Mouse (Mus musculus): ENCODE measurements around the gene R3hdm4. TPM values are rescaled to one million over a fixed set of nuclear protein-coding genes. Genes with fewer than 3 reads are reported as not detected.
"Not testable (repeated sequence)": the region's sequence is repeated elsewhere in the genome, so short reads cannot be mapped to it uniquely, and the experiment has no call there.

R3hdm4 gene
- polyA plus RNA-seq, 1 experiment from 2014 or later = 170 TPM

DNA sequence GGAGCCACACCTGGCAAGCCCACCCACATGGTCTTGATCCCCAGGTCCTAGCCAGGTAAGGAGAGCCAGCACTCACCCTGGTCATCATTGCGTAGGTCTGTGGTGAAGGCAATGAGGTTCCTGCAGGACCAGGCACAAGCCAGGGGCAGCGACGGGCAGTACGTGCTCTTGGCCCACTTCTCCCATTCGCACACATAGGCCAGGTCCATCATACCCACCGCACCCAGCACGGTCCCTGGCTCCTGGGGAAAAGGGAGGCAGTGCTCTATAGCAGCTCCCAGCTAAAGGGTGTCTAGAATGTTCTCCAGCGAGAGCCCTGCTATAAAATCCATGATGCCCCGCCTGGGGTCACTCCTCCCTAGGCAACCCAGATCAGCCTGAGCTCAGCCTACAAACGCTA is 13.6 kb downstream of the R3hdm4 start:
- Histone ChIP-seq H3K4me3 (ENCODE audit: low read length) (0 out of 2 replicates have a peak overlapping the region, but pooled peaks have one; percentile 86), H3K9me3 (ENCODE audit: low read length) (no peaks in the 10 kb centered on the region), H3K4me1 (ENCODE audit: insufficient read depth, low read length) (0 out of 2 replicates have a peak, but pooled peaks cover 12% of the 10 kb centered on the region), H3K27me3 (ENCODE audit: insufficient read depth, low read length) (no peaks in the 10 kb centered on the region), H3K36me3 (ENCODE audit: insufficient read depth, low read length) (peaks cover 53% of the 10 kb centered on the region), H3K27ac (ENCODE audit: low read length) (no peak overlapping the region), H3K4me2 (replicated peaks; ENCODE audit: low read depth, low read length) (no peak overlapping the region), H3K9ac (replicated peaks; ENCODE audit: low read length) (no peak overlapping the region)
- WGBS = 86% methylated on average over 10 of the region's 10 CpGs
- ATAC-seq (ENCODE audit: low FRiP score, low TSS enrichment) = no peak

DNA sequence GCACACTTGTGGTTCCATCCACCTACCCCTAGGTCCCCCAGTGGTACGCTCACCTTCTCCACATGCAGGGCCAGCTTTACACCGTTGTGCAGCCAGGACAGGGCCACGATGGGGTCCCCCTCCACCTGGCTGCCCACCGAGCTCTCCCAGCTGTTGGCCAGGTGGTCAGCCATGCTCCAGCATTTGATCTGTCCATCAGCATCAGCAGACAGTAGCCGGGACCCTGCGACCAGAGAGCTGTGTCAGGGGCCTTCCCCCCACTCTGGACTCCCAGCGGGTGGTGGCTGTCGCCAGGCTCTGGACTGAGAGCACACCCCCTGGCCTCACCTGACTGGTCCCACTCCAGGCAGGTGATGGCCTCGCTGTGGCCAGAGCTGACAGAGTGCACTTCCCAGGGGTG is 14.3 kb downstream of the R3hdm4 start:
- Histone ChIP-seq H3K4me1 (ENCODE audit: insufficient read depth, low read length) (0 out of 2 replicates have a peak, but pooled peaks cover 12% of the 10 kb centered on the region), H3K27ac (ENCODE audit: low read length) (no peak overlapping the region), H3K27me3 (ENCODE audit: insufficient read depth, low read length) (no peaks in the 10 kb centered on the region), H3K9ac (replicated peaks; ENCODE audit: low read length) (no peak overlapping the region), H3K36me3 (ENCODE audit: insufficient read depth, low read length) (peaks cover 56% of the 10 kb centered on the region), H3K4me3 (ENCODE audit: low read length) (no peak overlapping the region), H3K9me3 (ENCODE audit: low read length) (no peaks in the 10 kb centered on the region), H3K4me2 (replicated peaks; ENCODE audit: low read depth, low read length) (no peak overlapping the region)
- no peak for ATAC-seq (ENCODE audit: low FRiP score, low TSS enrichment)
- 88% methylated on average over 9 of the region's 9 CpGs for WGBS

DNA sequence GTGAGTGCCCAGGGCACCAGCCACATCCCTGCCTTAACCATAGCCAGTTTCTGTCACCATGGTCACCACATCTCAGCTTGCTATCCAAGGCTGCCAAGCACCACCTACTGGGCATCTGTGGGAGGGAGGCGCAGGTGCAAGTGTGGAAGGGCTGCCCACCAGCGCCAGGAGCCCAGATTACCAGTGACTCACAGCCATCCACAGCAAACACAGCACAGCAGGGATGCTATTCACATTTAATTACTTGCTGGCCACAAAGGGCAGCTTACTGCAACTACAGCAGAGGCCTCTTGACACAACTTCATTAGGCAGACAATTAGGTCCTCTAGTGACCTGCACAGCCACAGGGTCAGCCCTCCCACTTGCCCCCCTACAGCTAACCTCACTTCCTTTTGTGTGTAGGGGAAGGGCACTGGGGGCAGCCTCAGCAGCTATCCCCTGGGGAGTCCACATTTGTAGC is 20.0 kb downstream of the R3hdm4 start:
- H3K36me3 ChIP-seq (ENCODE audit: insufficient read depth, low read length) = peaks cover 69% of the 10 kb centered on the region

DNA sequence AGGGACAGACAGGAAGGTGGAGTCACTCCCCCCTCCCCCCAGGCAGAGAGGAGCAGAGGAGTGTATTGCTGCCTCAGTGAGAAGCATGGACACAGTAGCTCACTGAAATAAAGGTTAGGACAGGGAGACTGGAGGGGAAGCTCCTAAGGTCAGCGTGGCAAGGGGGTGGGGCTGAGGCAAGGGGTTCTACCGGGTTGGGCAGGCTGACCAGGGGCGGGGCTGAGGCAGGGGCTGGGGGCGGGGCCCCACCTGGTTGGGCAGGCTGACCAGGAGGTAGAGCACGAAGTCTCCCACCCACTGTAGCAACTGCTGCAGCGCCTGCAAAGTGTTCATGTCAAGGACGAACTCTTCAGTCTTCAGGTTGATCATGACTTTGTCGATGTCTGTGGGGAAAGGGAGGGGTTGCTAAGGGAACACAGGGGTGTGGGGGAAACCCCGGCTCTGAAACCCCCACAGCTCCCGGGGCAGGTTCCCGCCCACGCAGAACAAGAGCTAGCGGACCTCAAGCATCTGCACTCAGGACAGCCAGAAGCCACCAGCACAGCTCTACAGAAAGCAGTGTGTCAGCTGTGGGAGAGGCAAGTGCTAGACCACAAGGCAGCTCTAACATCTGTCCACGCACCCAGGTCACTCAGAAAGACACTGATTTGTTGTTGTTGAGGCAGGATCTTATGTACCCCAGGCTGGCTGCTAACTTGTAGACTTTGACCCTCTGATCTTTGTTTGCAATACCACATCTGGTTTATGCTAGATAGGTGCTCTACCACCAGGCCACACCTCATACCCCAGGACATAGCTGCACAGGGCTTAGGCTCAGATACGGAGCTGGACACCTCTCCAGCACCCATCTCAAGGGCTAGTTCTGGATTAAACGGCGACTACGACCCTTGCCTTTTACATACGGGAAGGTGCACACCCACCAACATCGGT is 23.4 kb downstream of the R3hdm4 start:
- peaks cover 7% of the 10 kb centered on the region; the same call in 1 of the 2 replicates for H3K4me1 ChIP-seq (ENCODE audit: insufficient read depth, low read length)
- 0 out of 2 replicates have a peak overlapping the region, but pooled peaks have one; percentile 16 for H3K9ac ChIP-seq (replicated peaks; ENCODE audit: low read length)
- ATAC-seq (ENCODE audit: low FRiP score, low TSS enrichment) = 0 out of 2 replicates have a peak, but pooled peaks have one; percentile 19
- H3K4me2 ChIP-seq (replicated peaks; ENCODE audit: low read depth, low read length) = no peak overlapping the region
- H3K36me3 ChIP-seq (ENCODE audit: insufficient read depth, low read length) = peaks cover 52% of the 10 kb centered on the region
- no peak overlapping the region for H3K4me3 ChIP-seq (ENCODE audit: low read length)
- no peaks in the 10 kb centered on the region for H3K9me3 ChIP-seq (ENCODE audit: low read length)
- H3K27ac ChIP-seq (ENCODE audit: low read length) = no peak overlapping the region
- 45% methylated on average over 20 of the region's 20 CpGs for WGBS
- no peaks in the 10 kb centered on the region for H3K27me3 ChIP-seq (ENCODE audit: insufficient read depth, low read length)

More for the DNA sequence above, 20.0 kb downstream of the R3hdm4 start:
- WGBS = 61% methylated on average over 2 of the region's 2 CpGs
- H3K27ac ChIP-seq (ENCODE audit: low read length) = no peak overlapping the region
- no peak overlapping the region for H3K9ac ChIP-seq (replicated peaks; ENCODE audit: low read length)
- no peak overlapping the region for H3K4me2 ChIP-seq (replicated peaks; ENCODE audit: low read depth, low read length)
- H3K9me3 ChIP-seq (ENCODE audit: low read length) = no peaks in the 10 kb centered on the region
- ATAC-seq (ENCODE audit: low FRiP score, low TSS enrichment) = no peak
- peaks cover 7% of the 10 kb centered on the region; the same call in 1 of the 2 replicates for H3K4me1 ChIP-seq (ENCODE audit: insufficient read depth, low read length)
- H3K4me3 ChIP-seq (ENCODE audit: low read length) = no peak overlapping the region
- H3K27me3 ChIP-seq (ENCODE audit: insufficient read depth, low read length) = no peaks in the 10 kb centered on the region

DNA sequence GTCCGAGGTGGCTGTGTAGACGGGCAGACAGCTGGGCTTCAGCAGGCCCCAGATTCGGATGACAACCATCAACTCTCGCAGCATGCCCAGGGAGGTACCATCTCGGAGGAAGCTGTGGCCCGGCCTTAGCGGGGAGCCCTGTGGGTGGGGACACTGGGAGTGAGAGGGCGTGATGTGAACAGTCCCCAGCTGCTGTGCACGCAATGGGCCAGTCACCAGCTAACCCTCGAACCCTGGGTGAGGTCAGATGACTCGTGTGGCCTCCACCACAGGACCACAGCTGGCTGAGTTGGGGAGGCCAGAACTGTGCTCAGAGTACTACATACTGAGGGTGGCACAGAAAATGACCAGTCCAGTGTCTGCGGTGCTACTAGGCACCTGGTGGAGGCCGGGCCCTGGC is 24.2 kb downstream of the R3hdm4 start:
- Histone ChIP-seq H3K4me1 (ENCODE audit: insufficient read depth, low read length) (peaks cover 7% of the 10 kb centered on the region; the same call in 1 of the 2 replicates), H3K9ac (replicated peaks; ENCODE audit: low read length) (no peak overlapping the region), H3K4me2 (replicated peaks; ENCODE audit: low read depth, low read length) (no peak overlapping the region), H3K36me3 (ENCODE audit: insufficient read depth, low read length) (peaks cover 44% of the 10 kb centered on the region), H3K4me3 (ENCODE audit: low read length) (no peak overlapping the region), H3K27me3 (ENCODE audit: insufficient read depth, low read length) (no peaks in the 10 kb centered on the region), H3K27ac (ENCODE audit: low read length) (no peak overlapping the region), H3K9me3 (ENCODE audit: low read length) (no peaks in the 10 kb centered on the region)
- ATAC-seq (ENCODE audit: low FRiP score, low TSS enrichment) = no peak
- 76% methylated on average over 13 of the region's 13 CpGs for WGBS

DNA sequence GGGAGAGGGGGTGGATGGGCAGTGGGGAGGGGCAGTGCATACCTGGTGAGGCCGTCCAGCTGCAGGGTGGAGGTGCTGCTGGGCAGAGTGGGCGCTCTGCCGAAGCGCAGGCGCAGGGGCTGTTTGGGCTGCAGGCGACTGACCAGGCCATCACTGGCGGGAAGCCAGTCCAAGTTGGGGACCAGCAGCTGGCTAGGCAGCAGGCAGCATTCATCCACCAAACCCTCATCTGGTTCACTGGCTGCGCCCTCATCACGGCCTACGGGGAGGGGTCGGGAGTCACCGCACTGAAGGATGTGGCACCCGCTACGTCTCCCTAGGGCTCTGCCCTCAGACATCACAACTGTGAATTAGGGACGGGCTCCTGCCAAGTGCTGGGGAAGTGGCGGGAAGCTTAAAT is 24.7 kb downstream of the R3hdm4 start:
- H3K9me3 ChIP-seq (ENCODE audit: low read length) = no peaks in the 10 kb centered on the region
- H3K9ac ChIP-seq (replicated peaks; ENCODE audit: low read length) = no peak overlapping the region
- no peak overlapping the region for H3K27ac ChIP-seq (ENCODE audit: low read length)
- H3K36me3 ChIP-seq (ENCODE audit: insufficient read depth, low read length) = peaks cover 40% of the 10 kb centered on the region
- 85% methylated on average over 16 of the region's 16 CpGs for WGBS
- no peak for ATAC-seq (ENCODE audit: low FRiP score, low TSS enrichment)
- H3K4me2 ChIP-seq (replicated peaks; ENCODE audit: low read depth, low read length) = no peak overlapping the region
- H3K27me3 ChIP-seq (ENCODE audit: insufficient read depth, low read length) = no peaks in the 10 kb centered on the region
- peaks cover 7% of the 10 kb centered on the region; the same call in 1 of the 2 replicates for H3K4me1 ChIP-seq (ENCODE audit: insufficient read depth, low read length)
- no peak overlapping the region for H3K4me3 ChIP-seq (ENCODE audit: low read length)

DNA sequence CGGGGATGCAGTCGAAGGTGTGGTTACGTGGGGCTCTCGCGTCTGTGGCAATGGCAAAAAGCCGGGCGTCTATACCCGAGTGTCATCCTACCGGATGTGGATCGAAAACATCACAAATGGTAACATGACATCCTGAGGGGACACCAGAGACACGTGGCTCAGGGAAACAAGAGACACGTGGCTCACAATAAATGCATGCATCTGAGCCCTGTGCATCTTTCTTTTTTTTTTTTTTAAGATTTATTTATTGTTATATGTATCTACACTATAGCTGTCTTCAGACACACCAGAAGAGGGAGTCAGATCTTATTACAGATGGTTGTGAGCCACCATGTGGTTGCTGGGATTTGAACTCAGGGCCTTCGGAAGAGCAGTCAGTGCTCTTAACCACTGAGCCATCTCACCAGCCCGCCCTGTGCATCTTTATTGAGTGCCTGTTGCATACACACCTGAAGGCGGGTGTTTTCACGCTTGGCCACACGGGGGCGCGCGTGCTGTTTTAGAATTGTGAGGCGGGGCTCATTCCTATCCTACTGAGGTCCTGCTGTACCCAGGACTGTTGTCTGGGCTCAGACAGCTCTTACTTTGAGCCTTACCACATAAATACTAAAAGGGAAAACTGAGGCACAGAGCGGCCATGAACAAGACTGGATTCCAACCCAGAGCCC is 28.4 kb downstream of the R3hdm4 start:
- not testable (repeated sequence) for H3K27me3 ChIP-seq (ENCODE audit: insufficient read depth, low read length); H3K4me2 ChIP-seq (replicated peaks; ENCODE audit: low read depth, low read length); H3K9ac ChIP-seq (replicated peaks; ENCODE audit: low read length); H3K9me3 ChIP-seq (ENCODE audit: low read length); H3K4me1 ChIP-seq (ENCODE audit: insufficient read depth, low read length); H3K4me3 ChIP-seq (ENCODE audit: low read length); H3K27ac ChIP-seq (ENCODE audit: low read length)
- ATAC-seq (ENCODE audit: low FRiP score, low TSS enrichment) = 0 out of 2 replicates have a peak, but pooled peaks have one; percentile 16
- H3K36me3 ChIP-seq (ENCODE audit: insufficient read depth, low read length) = peaks cover 26% of the 10 kb centered on the region
- WGBS = 43% methylated on average over 22 of the region's 22 CpGs

DNA sequence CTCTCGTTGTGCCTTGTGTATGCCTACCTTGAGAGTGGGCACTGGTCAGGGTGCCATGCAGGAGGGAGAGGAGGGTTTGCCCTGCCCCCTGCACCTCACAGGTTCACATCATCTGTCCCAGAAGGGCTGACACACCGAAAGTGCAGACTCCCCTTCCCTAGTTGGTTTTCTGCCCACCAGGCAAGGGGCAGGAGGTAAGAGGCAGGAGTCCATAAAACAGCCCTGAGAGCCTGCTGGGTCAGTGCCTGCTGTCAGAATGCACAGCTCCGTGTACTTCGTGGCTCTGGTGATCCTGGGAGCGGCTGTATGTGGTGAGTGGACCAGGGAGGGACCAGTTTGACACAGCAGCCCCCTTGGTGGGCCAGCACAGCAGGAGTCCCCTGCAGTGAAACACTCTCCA is 30.3 kb downstream of the R3hdm4 start, which contains the start of gene Cfd:
Gene Cfd (plus strand): TSS at position 184 of the 400 bp plus-strand sequence.
- WGBS = 35% methylated on average over 5 of the region's 5 CpGs

DNA sequence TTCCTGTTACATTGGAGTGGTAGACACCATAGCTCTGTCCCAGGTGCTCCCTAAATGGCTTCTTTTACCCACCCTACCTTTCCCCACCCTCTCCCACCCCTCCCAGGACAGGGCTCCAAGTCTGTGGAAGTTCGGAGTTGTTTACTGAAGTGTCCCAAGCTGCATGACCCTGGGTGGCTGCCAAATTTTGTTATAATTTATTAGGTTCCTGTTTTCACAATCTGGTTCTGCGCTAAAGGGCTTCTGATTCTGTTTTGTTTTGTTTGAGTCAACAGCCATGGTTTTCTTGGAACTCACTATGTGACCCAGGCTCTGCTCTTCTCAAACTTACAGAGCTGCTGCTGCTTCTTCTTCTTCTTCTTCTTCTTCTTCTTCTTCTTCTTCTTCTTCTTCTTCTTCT is 31.6 kb downstream of the R3hdm4 start:
- Histone ChIP-seq H3K36me3 (ENCODE audit: insufficient read depth, low read length) (no peaks in the 10 kb centered on the region), H3K4me1 (ENCODE audit: insufficient read depth, low read length) (no peaks in the 10 kb centered on the region), H3K27ac (ENCODE audit: low read length) (no peak overlapping the region), H3K9ac (replicated peaks; ENCODE audit: low read length) (no peak overlapping the region), H3K4me2 (replicated peaks; ENCODE audit: low read depth, low read length) (no peak overlapping the region), H3K9me3 (ENCODE audit: low read length) (no peaks in the 10 kb centered on the region), H3K4me3 (ENCODE audit: low read length) (no peak overlapping the region), H3K27me3 (ENCODE audit: insufficient read depth, low read length) (no peaks in the 10 kb centered on the region)
- no peak for ATAC-seq (ENCODE audit: low FRiP score, low TSS enrichment)
- 50% methylated on average over 2 of the region's 2 CpGs for WGBS

More for the DNA sequence above, 30.3 kb downstream of the R3hdm4 start, which contains the start of gene Cfd:
- Histone ChIP-seq H3K9me3 (ENCODE audit: low read length) (no peaks in the 10 kb centered on the region), H3K4me1 (ENCODE audit: insufficient read depth, low read length) (no peaks in the 10 kb centered on the region), H3K36me3 (ENCODE audit: insufficient read depth, low read length) (peaks cover 8% of the 10 kb centered on the region), H3K27me3 (ENCODE audit: insufficient read depth, low read length) (no peaks in the 10 kb centered on the region), H3K4me2 (replicated peaks; ENCODE audit: low read depth, low read length) (no peak within 1 kb of the TSS), H3K27ac (ENCODE audit: low read length) (no peak within 1 kb of the TSS), H3K4me3 (ENCODE audit: low read length) (no peak within 1 kb of the TSS), H3K9ac (replicated peaks; ENCODE audit: low read length) (no peak within 1 kb of the TSS)
- no peak for ATAC-seq (ENCODE audit: low FRiP score, low TSS enrichment)
